Mouse (Mus musculus) liver, adult 2 months (tissue): ENCODE results near the gene Dock4. TPM values are rescaled to one million over a fixed set of nuclear protein-coding genes. Genes with fewer than 3 reads are reported as not detected.

Experiments
- DNase-seq: peaks from one replicate; pipeline ENCODE4 v3.0.0-alpha.2; 2011; ENCODE audit warnings: low read depth, low spot score; ENCODE audit errors: extremely low read depth
- H3K27ac ChIP-seq: fragments of 200-500 bp; replicated peaks from 2 replicates; pipeline ENCODE4 v1.5.1; 2012; ENCODE audit warnings: low read depth, mild to moderate bottlenecking, control low read depth, inconsistent platforms, low read length; ENCODE audit not compliant: insufficient read depth
- H3K27me3 ChIP-seq: fragments of 200-500 bp; 2 replicates; pipeline ENCODE4 v1.6.1; 2012; ENCODE audit warnings: mild to moderate bottlenecking, moderate library complexity, low read length, inconsistent platforms; ENCODE audit not compliant: control insufficient read depth, insufficient read depth
- H3K36me3 ChIP-seq: fragments of 200-500 bp; 2 replicates; pipeline ENCODE4 v1.6.1; 2012; ENCODE audit warnings: low read length, inconsistent platforms; ENCODE audit not compliant: control insufficient read depth, insufficient read depth
- H3K4me1 ChIP-seq: fragments of 200-500 bp; 2 replicates; pipeline ENCODE4 v1.6.1; 2011; ENCODE audit warnings: low read length; ENCODE audit not compliant: control insufficient read depth, insufficient read depth
- H3K4me3 ChIP-seq: fragments of 200-500 bp; 2 replicates; pipeline ENCODE4 v1.5.1; 2011; ENCODE audit warnings: low read depth, mild to moderate bottlenecking, control low read depth, low read length, moderate library complexity; ENCODE audit not compliant: insufficient read depth
- H3K79me2 ChIP-seq: fragments of 200-500 bp; 2 replicates; pipeline ENCODE4 v1.6.1; 2012; ENCODE audit warnings: inconsistent platforms, mild to moderate bottlenecking, low read length, moderate library complexity; ENCODE audit not compliant: control insufficient read depth, insufficient read depth
- H3K9ac ChIP-seq: fragments of 200-500 bp; 2 replicates; pipeline ENCODE4 v1.6.1; 2012; ENCODE audit warnings: low read depth, mild to moderate bottlenecking, control low read depth, inconsistent platforms, low read length
- CTCF ChIP-seq: fragments of 200-500 bp; IDR thresholded peaks from 2 replicates; pipeline ENCODE4 v1.5.1; 2011; ENCODE audit warnings: low read depth, low read length, control low read depth
- POLR2A ChIP-seq: fragments of 200-500 bp; IDR thresholded peaks from 2 replicates; pipeline ENCODE4 v1.6.1; 2011; ENCODE audit warnings: low read length, control low read depth; ENCODE audit not compliant: insufficient read depth; ENCODE audit errors: extremely low read depth
- WGBS: fragments of 180-500 bp; shearing (Covaris S2); methylation state at CpG from one replicate; pipeline ENCODE4 v1.1.7; 2018; 5-methylcytosine and 5-hydroxymethylcytosine counted together
- polyA plus RNA-seq: library from polyadenylated mRNA; depleted of rRNA; stranded (reverse); fragments of >200 nt; gene quantifications from 2 replicates; pipeline ENCODE4 v1.2.3, GENCODE M21; 2012
- total RNA-seq: library from RNA; depleted of rRNA; stranded (reverse); fragments of >200 nt; gene quantifications from 2 replicates; pipeline ENCODE4 v1.2.3, GENCODE M21; 2014

Gene Dock4
- total and polyA plus RNA-seq, 2 experiments: 5.9 to 26.8 TPM

DNA sequence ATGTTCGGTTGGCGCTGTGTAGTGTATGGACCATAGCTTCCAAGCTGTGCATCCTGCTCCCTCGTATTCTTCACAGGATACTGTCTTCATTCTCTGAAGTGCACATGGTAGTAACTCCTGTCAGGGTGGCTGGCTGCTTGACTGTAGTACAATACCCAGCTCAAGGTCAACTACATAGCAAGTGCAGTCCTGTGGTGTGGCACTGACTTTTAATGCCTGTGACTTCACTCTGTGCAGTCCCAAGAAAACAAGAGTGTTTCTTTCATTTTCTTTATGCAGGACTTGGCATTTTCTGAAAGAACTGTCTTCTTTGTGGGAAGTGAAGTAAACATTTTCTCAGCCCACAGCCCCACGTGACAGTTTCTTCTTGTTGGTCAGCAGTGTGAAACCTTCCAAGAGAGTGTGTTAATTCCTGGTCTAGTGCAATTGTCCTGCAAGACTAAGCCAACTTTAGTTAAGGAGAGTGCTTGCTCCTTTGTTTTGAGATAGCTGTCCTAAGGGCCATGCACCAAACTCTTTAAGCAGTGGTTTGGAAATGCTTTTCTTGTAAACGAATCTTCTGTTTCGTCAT, 109.3 kb downstream of the Dock4 start:
- Histone ChIP-seq H3K27me3 (no peaks in the 10 kb centered on the region), H3K9ac (no peak overlapping the region), H3K79me2 (peaks cover 16% of the 10 kb centered on the region; the same call in 1 of the 2 replicates), H3K4me1 (peaks cover 21% of the 10 kb centered on the region), H3K4me3 (no peak overlapping the region), H3K27ac (peak overlapping the region; percentile 66), H3K36me3 (no peaks in the 10 kb centered on the region)
- WGBS: 85% methylated on average over 6 of the region's 6 CpGs
- DNase-seq: peak; percentile 49
- no peak for TF ChIP-seq CTCF
- TF ChIP-seq POLR2A: no peak

DNA sequence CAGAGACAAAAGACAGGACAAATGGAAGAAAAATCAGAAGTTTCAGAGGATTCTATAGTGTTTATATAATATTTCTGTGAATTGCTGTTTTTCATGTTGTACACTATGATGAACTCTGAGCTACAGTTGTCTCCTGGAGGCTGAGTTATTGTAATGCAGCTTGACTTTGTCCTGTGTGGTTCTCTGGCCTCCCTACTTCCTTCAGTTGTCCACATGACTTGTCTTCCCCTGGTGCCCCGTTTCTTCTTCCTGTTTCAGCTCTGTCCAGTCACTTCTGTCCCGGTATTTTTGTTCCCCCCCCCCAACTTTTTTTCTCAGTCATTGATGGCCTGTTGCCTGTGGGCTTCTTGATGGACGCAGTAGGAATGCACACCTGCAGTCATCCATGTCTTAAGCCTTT, 112.8 kb downstream of the Dock4 start:
- H3K27ac ChIP-seq: peak overlapping the region; percentile 74
- H3K79me2 ChIP-seq: peaks cover 20% of the 10 kb centered on the region; the same call in 1 of the 2 replicates
- peaks cover 10% of the 10 kb centered on the region for H3K4me1 ChIP-seq
- WGBS: 81% methylated on average over 3 of the region's 3 CpGs
- no peak overlapping the region for H3K4me3 ChIP-seq
- no peaks in the 10 kb centered on the region for H3K36me3 ChIP-seq
- DNase-seq: peak; percentile 48
- TF ChIP-seq POLR2A: no peak
- TF ChIP-seq CTCF: no peak
- H3K9ac ChIP-seq: no peak overlapping the region
- H3K27me3 ChIP-seq: no peaks in the 10 kb centered on the region

DNA sequence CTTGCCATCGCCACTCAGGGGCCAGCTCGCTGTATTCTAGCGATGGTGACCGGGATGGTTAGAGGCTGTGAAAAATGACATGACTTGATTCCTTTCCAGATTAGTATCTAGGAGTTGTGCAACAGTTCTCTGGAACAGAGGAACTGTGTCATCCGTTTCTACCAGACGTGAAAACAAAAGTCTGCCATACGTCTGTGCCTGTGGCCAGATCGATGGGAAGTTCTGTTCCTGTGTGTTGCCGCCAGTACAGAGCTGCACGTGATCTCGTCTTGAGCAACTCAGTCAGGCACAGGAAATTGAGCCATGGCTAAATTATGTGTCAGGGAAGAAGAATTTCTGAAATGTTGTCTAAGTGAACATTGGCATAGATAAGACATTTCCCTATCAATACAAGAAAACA, 113.4 kb downstream of the Dock4 start:
- peaks cover 12% of the 10 kb centered on the region for H3K4me1 ChIP-seq
- no peaks in the 10 kb centered on the region for H3K27me3 ChIP-seq
- H3K79me2 ChIP-seq: peaks cover 20% of the 10 kb centered on the region; the same call in 1 of the 2 replicates
- no peak for TF ChIP-seq CTCF
- no peak for TF ChIP-seq POLR2A
- no peak overlapping the region for H3K9ac ChIP-seq
- 7% methylated on average over 11 of the region's 11 CpGs for WGBS
- H3K27ac ChIP-seq: peak overlapping the region; percentile 74
- DNase-seq: peak; percentile 91
- no peak overlapping the region for H3K4me3 ChIP-seq
- H3K36me3 ChIP-seq: no peaks in the 10 kb centered on the region

DNA sequence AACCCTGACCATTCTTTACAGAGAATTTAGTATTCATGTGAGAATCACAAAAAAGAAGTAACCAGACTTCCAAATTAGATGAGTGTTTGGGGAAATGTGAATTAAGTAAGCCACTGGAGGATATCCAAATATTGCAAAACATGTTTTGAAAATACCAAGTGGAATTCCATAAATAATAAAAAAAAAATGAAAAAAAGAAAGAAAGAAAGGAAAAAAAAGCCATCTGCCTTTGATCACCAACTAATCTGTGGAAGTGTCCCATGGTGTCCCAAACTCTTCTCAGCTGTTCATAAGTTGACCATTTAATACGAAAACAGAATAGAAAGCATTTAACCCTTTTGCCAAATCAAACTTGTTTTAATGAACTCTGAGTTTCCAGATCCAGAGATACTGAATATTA, 118.0 kb downstream of the Dock4 start:
- H3K4me1 ChIP-seq: peaks cover 12% of the 10 kb centered on the region
- H3K4me3 ChIP-seq: no peak overlapping the region
- H3K27me3 ChIP-seq: no peaks in the 10 kb centered on the region
- no peak overlapping the region for H3K9ac ChIP-seq
- peak; percentile 70 for DNase-seq
- no peak overlapping the region for H3K27ac ChIP-seq
- 19% methylated on average over 1 of the region's 1 CpGs for WGBS
- TF ChIP-seq CTCF (no peak), POLR2A (no peak)
- H3K79me2 ChIP-seq: peaks cover 27% of the 10 kb centered on the region; the same call in 1 of the 2 replicates
- no peaks in the 10 kb centered on the region for H3K36me3 ChIP-seq

DNA sequence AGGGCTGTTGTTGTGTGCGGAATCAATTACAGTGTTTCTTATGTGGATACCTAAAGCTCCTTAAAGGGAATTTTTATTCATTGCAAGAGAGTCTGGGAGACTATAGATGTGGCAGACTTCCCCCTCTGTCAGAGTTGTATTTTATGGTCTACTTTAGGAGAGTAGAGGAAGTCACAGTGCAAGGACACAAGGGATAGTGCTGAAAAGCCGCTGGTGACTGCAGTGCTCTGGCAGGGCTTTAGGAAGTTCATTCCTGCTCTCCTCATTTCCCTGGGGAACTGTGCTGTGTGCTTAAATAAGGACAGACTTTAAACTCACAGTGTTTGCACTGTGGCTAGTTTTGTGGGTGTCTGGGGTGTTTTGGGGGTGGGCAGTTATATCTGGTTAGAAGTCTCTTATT, 118.5 kb downstream of the Dock4 start:
- Histone ChIP-seq H3K9ac (no peak overlapping the region), H3K4me1 (peaks cover 14% of the 10 kb centered on the region), H3K27me3 (no peaks in the 10 kb centered on the region), H3K27ac (0 out of 2 replicates have a peak overlapping the region, but pooled peaks have one; percentile 12), H3K36me3 (no peaks in the 10 kb centered on the region), H3K79me2 (peaks cover 27% of the 10 kb centered on the region), H3K4me3 (no peak overlapping the region)
- TF ChIP-seq CTCF (no peak), POLR2A (no peak)
- peak; percentile 35 for DNase-seq
- 46% methylated on average over 2 of the region's 2 CpGs for WGBS

DNA sequence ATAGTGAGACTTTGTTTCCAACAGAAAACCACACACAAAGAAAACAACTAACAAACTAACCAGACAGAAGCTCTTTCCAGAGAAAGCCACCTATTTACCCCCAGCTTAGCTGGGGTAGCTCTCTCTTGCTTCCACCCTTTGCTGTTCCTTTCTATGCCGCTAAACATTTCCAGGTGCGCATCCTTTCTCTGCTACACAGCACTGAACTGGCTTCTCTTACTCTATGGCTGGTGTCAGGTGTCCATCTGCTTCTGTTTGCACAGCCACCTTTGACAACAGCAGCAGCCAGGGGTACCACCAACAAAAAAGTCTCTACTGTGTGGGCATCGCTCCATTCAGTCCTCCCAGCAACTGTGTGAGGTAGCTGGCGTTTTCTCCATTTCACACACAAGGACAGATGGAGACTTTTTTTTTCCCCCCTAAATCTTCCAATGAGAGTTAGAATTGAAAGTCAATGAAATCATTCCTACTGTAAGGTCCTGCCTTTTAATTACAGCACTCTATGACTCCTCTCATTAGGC, 122.7 kb downstream of the Dock4 start:
- Histone ChIP-seq H3K4me3 (no peak overlapping the region), H3K79me2 (peaks cover 15% of the 10 kb centered on the region), H3K27ac (no peak overlapping the region), H3K27me3 (no peaks in the 10 kb centered on the region), H3K4me1 (peaks cover 17% of the 10 kb centered on the region), H3K9ac (no peak overlapping the region), H3K36me3 (no peaks in the 10 kb centered on the region)
- no peak for TF ChIP-seq POLR2A
- no peak for TF ChIP-seq CTCF
- WGBS: 86% methylated on average over 4 of the region's 4 CpGs
- DNase-seq: no peak
